Mouse (Mus musculus): ENCODE measurements at regions not wholly inside any gene's neighbourhood (a gene's known extent, or its start where the extent isn't known, plus 50 kb on each side); places are given as distances from the start of the nearest gene placed in this dataset.

GRCm38 (mm10) chr13:60080113-60080512 lies 97.1 kb downstream of the Gas1 start:
- no peak for TF ChIP-seq HCFC1 (IDR thresholded peaks at IDR 0.05; ENCODE audit: borderline replicate concordance, insufficient read depth, low read length)
- TF ChIP-seq ZC3H11A (IDR thresholded peaks at IDR 0.05; ENCODE audit: borderline replicate concordance, low read depth, low read length), result no peak
- TF ChIP-seq CHD2 (IDR thresholded peaks at IDR 0.05; ENCODE audit: low read depth, low read length), result no peak
